In the genomic region with DNA sequence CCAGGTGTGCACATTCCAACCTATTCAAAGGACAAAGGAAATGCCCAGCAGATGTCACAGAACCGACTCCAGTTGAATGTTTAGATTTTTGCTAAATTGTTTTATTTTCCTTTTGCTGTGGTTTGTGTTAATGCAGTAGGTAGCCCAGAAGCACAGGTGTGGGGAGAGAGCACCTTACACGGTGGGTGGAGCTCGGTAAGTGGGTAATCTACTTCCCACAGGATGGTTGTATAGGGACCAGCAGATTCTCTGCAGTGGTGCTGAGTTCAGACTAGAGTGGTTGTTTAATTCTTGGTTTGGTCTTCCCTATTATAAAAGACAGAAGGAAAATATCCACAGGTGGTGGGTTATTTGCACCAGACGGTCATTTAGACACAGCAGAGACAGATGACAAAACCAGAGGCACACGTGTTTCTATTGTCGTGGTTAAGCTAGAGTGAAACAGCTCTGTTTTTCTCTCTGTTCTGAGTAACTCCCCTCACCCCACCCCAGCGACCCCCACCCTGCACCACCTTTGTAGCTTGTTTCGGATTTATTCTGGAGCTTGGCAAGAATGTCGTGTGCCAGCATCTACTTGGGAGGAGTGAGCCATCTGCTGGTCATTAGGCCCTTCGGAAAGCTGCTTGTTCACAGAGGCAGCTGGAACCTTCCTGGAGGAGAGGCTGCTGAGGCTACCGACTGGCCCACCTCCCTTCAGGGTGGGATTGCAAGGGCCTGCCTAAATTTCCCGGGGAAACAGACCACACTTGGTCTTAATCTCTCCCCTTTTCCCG, we compare ENCODE assay signal across 8 mouse cellular contexts. TPM values are rescaled to one million over a fixed set of nuclear protein-coding genes. Genes with fewer than 3 reads are reported as not detected.
DNase-seq lines count a peak whose midpoint lies in the region; ATAC-seq and TF ChIP-seq lines count a peak whose summit lies in the region.
"Not testable (repeated sequence)": the region's sequence is repeated elsewhere in the genome, so short reads cannot be mapped to it uniquely, and the experiment has no call there.

No protein-coding gene starts in this region.

- not testable (repeated sequence) for H3K27me3 ChIP-seq in CH12.LX (replicated peaks); embryonic facial prominence, embryonic 14.5 days (replicated peaks; ENCODE audit: control insufficient read depth, insufficient read depth, low read length); heart, adult 2 months (ENCODE audit: control insufficient read depth, insufficient read depth, low read length); small intestine, adult 2 months (ENCODE audit: control insufficient read depth, insufficient read depth, low read length)

- DNase-seq in CH12.LX (ENCODE audit: extremely low read depth) = not testable (repeated sequence)
- DNase-seq in brain, embryonic 14.5 days (ENCODE audit: low read depth) = peak; percentile 86
- peak; percentile 85 for DNase-seq in embryonic facial prominence, embryonic 14.5 days (ENCODE audit: low spot score)
- DNase-seq in heart, adult 2 months = peak; percentile 23 to 50
- peak; percentile 38 to 40 for DNase-seq in kidney, adult 8-10 months
- DNase-seq in left cerebral cortex, postnatal 25 days (ENCODE audit: low spot score in 2 of 2) = peak; percentile 55 to 66
- DNase-seq in lung, postnatal 14 days = peak; percentile 59

- H3K4me1 ChIP-seq in CH12.LX (ENCODE audit: control insufficient read depth in 1 of 2, insufficient read depth in 2 of 2) = peaks cover 6 to 25% of the 10 kb centered on the region in 2 experiments
- not testable (repeated sequence) for H3K4me1 ChIP-seq in embryonic facial prominence, embryonic 14.5 days (ENCODE audit: control insufficient read depth, insufficient read depth, low read length); heart, adult 2 months (ENCODE audit: control insufficient read depth, insufficient read depth, low read length); small intestine, adult 2 months (ENCODE audit: control insufficient read depth, insufficient read depth, insufficient read length, low read length)

- peak; percentile 13 for TF ChIP-seq RAD21 in CH12.LX (IDR thresholded peaks at IDR 0.05; ENCODE audit: low read depth, low read length)

- dilution Hi-C loops in CH12.LX (cut with MboI; ENCODE audit: extremely low pct_ligation_motif_present, extremely low pct_unique_long_range_greater_than_20kb, low sequenced_read_pairs) = not testable (repeated sequence)

- TF ChIP-seq POLR2A in CH12.LX (IDR thresholded peaks at IDR 0.05; ENCODE audit: low read depth, low read length); brain, embryonic 14.5 days (IDR thresholded peaks at IDR 0.05; ENCODE audit: borderline replicate concordance, extremely low read depth, insufficient read depth, insufficient read length, poor library complexity, severe bottlenecking); heart, adult 2 months (IDR thresholded peaks at IDR 0.05; ENCODE audit: insufficient read depth, low read depth, low read length); small intestine, adult 2 months (IDR thresholded peaks at IDR 0.05; ENCODE audit: low read depth, low read length): not testable (repeated sequence)

- peak in 1 of 2 experiments; percentile 40; a peak in 2 of 4 replicates for TF ChIP-seq CTCF in CH12.LX (conservative IDR thresholded peaks at IDR 0.05 in 1 of 2, IDR thresholded peaks at IDR 0.05 in 1 of 2; ENCODE audit: low read depth in 2 of 2, low read length in 2 of 2)
- peak; percentile 49; the same call in 1 of the 2 replicates for TF ChIP-seq CTCF in brain, embryonic 14.5 days (IDR thresholded peaks at IDR 0.05; ENCODE audit: borderline replicate concordance, extremely low read depth, insufficient read depth, insufficient read length)
- TF ChIP-seq CTCF in heart, adult 2 months (IDR thresholded peaks at IDR 0.05) = peak; percentile 56
- TF ChIP-seq CTCF in small intestine, adult 2 months (IDR thresholded peaks at IDR 0.05; ENCODE audit: extremely low read depth, insufficient read length, insufficient replicate concordance, low read depth, low read length) = peak; percentile 37; the same call in 1 of the 2 replicates

- H3K79me2 ChIP-seq in CH12.LX (replicated peaks; ENCODE audit: control insufficient read depth, extremely low read depth, insufficient read depth, poor library complexity, severe bottlenecking); heart, adult 2 months (replicated peaks; ENCODE audit: control insufficient read depth, insufficient read depth, low read length): not testable (repeated sequence)

- not testable (repeated sequence) for H3K9ac ChIP-seq in CH12.LX (ENCODE audit: insufficient read depth, low read depth); embryonic facial prominence, embryonic 14.5 days (ENCODE audit: low read depth, low read length); heart, adult 2 months (ENCODE audit: low read depth, low read length)

- not testable (repeated sequence) for H3K4me3 ChIP-seq in CH12.LX (replicated peaks in 1 of 3; ENCODE audit: low read depth in 2 of 3, low read length in 2 of 3, poor library complexity in 1 of 3); embryonic facial prominence, embryonic 14.5 days (ENCODE audit: low read depth, low read length); heart, adult 2 months; small intestine, adult 2 months (ENCODE audit: low read depth, low read length)

- not testable (repeated sequence) for H3K4me2 ChIP-seq in CH12.LX (ENCODE audit: insufficient read depth, low read depth, poor library complexity, severe bottlenecking); embryonic facial prominence, embryonic 14.5 days (ENCODE audit: low read depth, low read length)

- ATAC-seq in embryonic facial prominence, embryonic 14.5 days (ENCODE audit: low read depth) = peak; percentile 66

- peaks cover 21 to 61% of the 10 kb centered on the region in 2 experiments for H3K36me3 ChIP-seq in CH12.LX (replicated peaks in 1 of 2; ENCODE audit: control insufficient read depth in 1 of 2, insufficient read depth in 1 of 2, low read length in 1 of 2)
- H3K36me3 ChIP-seq in embryonic facial prominence, embryonic 14.5 days (ENCODE audit: control insufficient read depth, insufficient read depth, low read length) = peaks cover 74% of the 10 kb centered on the region
- not testable (repeated sequence) for H3K36me3 ChIP-seq in heart, adult 2 months (ENCODE audit: control insufficient read depth, insufficient read depth, low read length); small intestine, adult 2 months (ENCODE audit: control insufficient read depth, insufficient read depth, low read length)

- in situ Hi-C loops in CH12.LX (cut with MboI; ENCODE audit: low pct_ligation_motif_present, low pct_unique_long_range_greater_than_20kb, low sequenced_read_pairs) = not testable (repeated sequence)

- TF ChIP-seq EP300 in CH12.LX (IDR thresholded peaks at IDR 0.05; ENCODE audit: low read length); heart, adult 2 months (IDR thresholded peaks at IDR 0.05; ENCODE audit: insufficient read depth, low read depth, low read length): not testable (repeated sequence)

- 26% methylated on average over 13 of the region's 13 CpGs for WGBS in embryonic facial prominence, embryonic 14.5 days
- WGBS in heart, adult 2 months = 44% methylated on average over 13 of the region's 13 CpGs
- 22% methylated on average over 13 of the region's 13 CpGs for WGBS in small intestine, adult 2 months

- H3K9me3 ChIP-seq in CH12.LX (replicated peaks; ENCODE audit: low read length); embryonic facial prominence, embryonic 14.5 days (ENCODE audit: control insufficient read depth, low read length): not testable (repeated sequence)

- intact Hi-C loops in heart, adult 2 months (cut with DNase I) = not testable (repeated sequence)
- intact Hi-C loops in left cerebral cortex, postnatal 25 days (cut with DNase I) = loop anchor here (2.0 to 10.0 kb wide), 2 partner anchors 45 to 309 kb away; a partner anchor contains a TSS

- not testable (repeated sequence) for H3K27ac ChIP-seq in CH12.LX (ENCODE audit: insufficient read depth, low read depth); heart, adult 2 months; small intestine, adult 2 months (ENCODE audit: insufficient read depth, low read depth, low read length)
- peak overlapping the region; percentile 2; the same call in 1 of the 2 replicates for H3K27ac ChIP-seq in embryonic facial prominence, embryonic 14.5 days (replicated peaks; ENCODE audit: low read depth, low read length)

RNA-seq across cellular contexts. Expression of a gene that starts 3.6 kb away (rescaled TPM):
- total RNA-seq in CH12.LX (2012; rRNA removed) = 0.63 and 0.72 TPM in 2 replicates
- total RNA-seq in CH12.LX (2014; rRNA removed) = 0.35 and 0.51 TPM in 2 replicates
- 0.30 and 0.81 TPM in 2 replicates for polyA plus RNA-seq in CH12.LX (2012; ENCODE audit: insufficient read length, low read depth)
- 3.3 and 4.6 TPM in 2 replicates for polyA plus RNA-seq in brain, embryonic 14.5 days (2012; rRNA removed)
- polyA plus RNA-seq in embryonic facial prominence, embryonic 14.5 days (2014; fragmentation: Nextera tagmentation; extraction: Ambion mirVana) = 3.2 and 3.6 TPM in 2 replicates
- total RNA-seq in heart, adult 2 months (2021) = under 1 TPM; 0.55 to 0.84 TPM
- polyA plus RNA-seq in heart, adult 2 months (2012; rRNA removed) = 0.59 and 1.7 TPM in 2 replicates
- total RNA-seq in left cerebral cortex, postnatal 25 days (2021) = 1 to 10 TPM; 1.5 to 2.1 TPM
- 0.37 and 0.42 TPM in 2 replicates for polyA plus RNA-seq in small intestine, adult 2 months (2012; rRNA removed)

RNA-seq across cellular contexts. Expression of a gene that starts 8.7 kb away (rescaled TPM):
- 111 and 146 TPM in 2 replicates for total RNA-seq in CH12.LX (2012; rRNA removed)
- total RNA-seq in CH12.LX (2014; rRNA removed) = 182 and 186 TPM in 2 replicates
- polyA plus RNA-seq in CH12.LX (2012; ENCODE audit: insufficient read length, low read depth) = 174 and 205 TPM in 2 replicates
- polyA plus RNA-seq in brain, embryonic 14.5 days (2012; rRNA removed) = 118 and 143 TPM in 2 replicates
- 172 and 181 TPM in 2 replicates for polyA plus RNA-seq in embryonic facial prominence, embryonic 14.5 days (2014; fragmentation: Nextera tagmentation; extraction: Ambion mirVana)
- 100 to 1,000 TPM; 104 to 116 TPM for total RNA-seq in heart, adult 2 months (2021)
- polyA plus RNA-seq in heart, adult 2 months (2012; rRNA removed) = 64.4 and 119 TPM in 2 replicates
- total RNA-seq in left cerebral cortex, postnatal 25 days (2021) = 100 to 1,000 TPM; 104 to 105 TPM
- 105 and 148 TPM in 2 replicates for polyA plus RNA-seq in small intestine, adult 2 months (2012; rRNA removed)

RNA-seq across cellular contexts. Expression of a gene that starts 14.4 kb away (rescaled TPM):
- total RNA-seq in CH12.LX (2012; rRNA removed) (10.4 and 12.2 TPM in 2 replicates), CH12.LX (2014; rRNA removed) (10.3 TPM in 2 replicates)
- polyA plus RNA-seq in CH12.LX (2012; ENCODE audit: insufficient read length, low read depth) = 11.1 and 11.3 TPM in 2 replicates
- polyA plus RNA-seq in brain, embryonic 14.5 days (2012; rRNA removed) = 32.5 and 43.0 TPM in 2 replicates
- 44.3 and 56.5 TPM in 2 replicates for polyA plus RNA-seq in embryonic facial prominence, embryonic 14.5 days (2014; fragmentation: Nextera tagmentation; extraction: Ambion mirVana)
- total RNA-seq in heart, adult 2 months (2021) = under 1 TPM; 0.63 to 0.66 TPM
- 0.76 and 1.2 TPM in 2 replicates for polyA plus RNA-seq in heart, adult 2 months (2012; rRNA removed)
- total RNA-seq in left cerebral cortex, postnatal 25 days (2021) = 1 to 10 TPM in 1 of 2 experiments, under 1 TPM in 1; 0.69 to 1.0 TPM
- 1.5 and 2.0 TPM in 2 replicates for polyA plus RNA-seq in small intestine, adult 2 months (2012; rRNA removed)

RNA-seq across cellular contexts. Expression of a gene that starts 32.8 kb away (rescaled TPM):
- total RNA-seq in CH12.LX (2012; rRNA removed) = 3.2 and 3.8 TPM in 2 replicates
- 0.49 and 1.1 TPM in 2 replicates for total RNA-seq in CH12.LX (2014; rRNA removed)
- 1.4 and 1.9 TPM in 2 replicates for polyA plus RNA-seq in CH12.LX (2012; ENCODE audit: insufficient read length, low read depth)
- 0.03 and 0.06 TPM in 2 replicates for polyA plus RNA-seq in brain, embryonic 14.5 days (2012; rRNA removed)
- polyA plus RNA-seq in embryonic facial prominence, embryonic 14.5 days (2014; fragmentation: Nextera tagmentation; extraction: Ambion mirVana) = 0.29 and 0.45 TPM in 2 replicates
- total RNA-seq in heart, adult 2 months (2021) = not detected
- polyA plus RNA-seq in heart, adult 2 months (2012; rRNA removed) = 0.33 TPM in 1 of 2 replicates, not detected in the other
- total RNA-seq in left cerebral cortex, postnatal 25 days (2021) = under 1 TPM; 0.39 to 0.55 TPM
- polyA plus RNA-seq in small intestine, adult 2 months (2012; rRNA removed) = 1.2 and 2.0 TPM in 2 replicates
